ENCODE assay signal across 16 mouse cellular contexts in the genomic region with DNA sequence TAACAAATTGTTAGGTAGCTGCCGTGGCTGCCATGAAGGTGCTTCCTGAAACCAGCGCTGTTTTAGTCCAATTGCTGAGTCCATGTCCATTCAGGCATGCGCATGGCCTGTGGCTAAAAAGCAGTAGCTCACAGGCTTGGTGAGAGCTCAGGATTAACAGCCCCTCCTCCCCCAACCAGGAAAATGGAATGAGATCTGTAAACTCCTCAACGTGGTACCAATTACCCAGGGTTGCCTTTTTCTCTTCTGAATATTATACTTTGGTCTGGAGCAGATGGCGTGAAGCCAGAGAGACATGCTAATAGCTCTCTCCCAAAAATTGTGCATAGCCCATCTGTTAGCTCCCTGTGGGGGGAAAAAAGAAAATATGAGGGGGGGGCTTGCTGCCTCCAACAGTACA. TPM values are rescaled to one million over a fixed set of nuclear protein-coding genes. Genes with fewer than 3 reads are reported as not detected.
A peak's percentile ranks its signal among the peaks of the same experiment; 100 is the strongest.
DNase-seq lines count a peak whose midpoint lies in the region; ATAC-seq and TF ChIP-seq lines count a peak whose summit lies in the region.
"Had no signal": no experiment of that assay in that cellular context is flagged by ENCODE, and none has a peak within 500 bp of the region (broad histone marks: within the 10 kb centered on the region; RNA-seq: fewer than 3 reads in every experiment).

No protein-coding gene starts in this region.

- no peak overlapping the region for H3K9ac ChIP-seq in heart, embryonic 12.5 days
- no peak overlapping the region for H3K9ac ChIP-seq in forebrain, postnatal 0 days
- H3K9ac ChIP-seq: lung, embryonic 14.5 days had no signal

- 73% methylated on average over 5 of the region's 5 CpGs for WGBS in heart, embryonic 12.5 days
- 38% methylated on average over 5 of the region's 5 CpGs for WGBS in forebrain, postnatal 0 days
- WGBS in olfactory bulb, adult 2 months = 47% methylated on average over 5 of the region's 5 CpGs

- H3K4me1 ChIP-seq in heart, embryonic 12.5 days (replicated peaks) = peaks cover 25% of the 10 kb centered on the region
- H3K4me1 ChIP-seq in forebrain, postnatal 0 days (ENCODE audit: insufficient read depth) = peaks cover 14% of the 10 kb centered on the region
- H3K4me1 ChIP-seq in olfactory bulb, adult 2 months (ENCODE audit: control insufficient read depth, insufficient read depth, low read length) = peaks cover 21% of the 10 kb centered on the region

- ATAC-seq in heart, embryonic 12.5 days (ENCODE audit: insufficient number of reproducible peaks, low FRiP score) = no peak
- ATAC-seq in forebrain, postnatal 0 days = peak; percentile 42
- ATAC-seq: Patski had no signal

- DNase-seq in heart, adult 11 months = peak; percentile 74
- DNase-seq in right cerebral cortex, postnatal 10 days (ENCODE audit: low spot score in 2 of 2) = peak; percentile 59 to 66
- DNase-seq in right cerebral cortex, adult 2 months (ENCODE audit: low spot score in 2 of 2) = no peak
- DNase-seq in forebrain, postnatal 0 days = peak; percentile 76
- no peak for DNase-seq in B cell, adult 2 months
- no peak for DNase-seq in gastrocnemius, postnatal 14 days
- DNase-seq: adrenal gland, postnatal 10 days; heart, postnatal 14 days; kidney, adult 18-20 months; lung, embryonic 14.5 days; spleen, adult 18-20 months had no signal

- no peak for TF ChIP-seq POLR2A in olfactory bulb, adult 2 months (IDR thresholded peaks at IDR 0.05; ENCODE audit: insufficient read depth, low read depth, low read length)

- no peak overlapping the region for H3K27ac ChIP-seq in heart, embryonic 12.5 days (ENCODE audit: poor library complexity, severe bottlenecking)
- H3K27ac ChIP-seq in forebrain, postnatal 0 days (ENCODE audit: low read depth, low read length) = peak overlapping the region; percentile 50; the same call in 1 of the 2 replicates
- H3K27ac ChIP-seq in olfactory bulb, adult 2 months (ENCODE audit: insufficient read depth, low read depth, low read length) = peak overlapping the region; percentile 43

- H3K4me2 ChIP-seq in heart, embryonic 12.5 days = no peak overlapping the region
- no peak overlapping the region for H3K4me2 ChIP-seq in forebrain, postnatal 0 days (ENCODE audit: low read depth)
- H3K4me2 ChIP-seq: lung, embryonic 14.5 days had no signal

- no peaks in the 10 kb centered on the region for H3K9me3 ChIP-seq in heart, embryonic 12.5 days (replicated peaks)
- no peaks in the 10 kb centered on the region for H3K9me3 ChIP-seq in forebrain, postnatal 0 days (ENCODE audit: low read length)

- H3K27me3 ChIP-seq in heart, embryonic 12.5 days (replicated peaks) = no peaks in the 10 kb centered on the region
- H3K27me3 ChIP-seq in forebrain, postnatal 0 days (ENCODE audit: insufficient read depth, low read length) = no peaks in the 10 kb centered on the region
- H3K27me3 ChIP-seq: Patski had no signal

- H3K36me3 ChIP-seq in heart, embryonic 12.5 days = no peaks in the 10 kb centered on the region
- no peaks in the 10 kb centered on the region; the same call in 1 of the 2 replicates for H3K36me3 ChIP-seq in forebrain, postnatal 0 days (ENCODE audit: insufficient read depth)

- TF ChIP-seq CTCF in forebrain, postnatal 0 days (IDR thresholded peaks at IDR 0.05; ENCODE audit: low read depth) = no peak
- TF ChIP-seq CTCF in olfactory bulb, adult 2 months (IDR thresholded peaks at IDR 0.05; ENCODE audit: insufficient read depth, low read depth, low read length) = no peak

- H3K4me3 ChIP-seq in heart, embryonic 12.5 days = no peak overlapping the region
- no peak overlapping the region for H3K4me3 ChIP-seq in forebrain, postnatal 0 days (ENCODE audit: low read depth, low read length)
- no peak overlapping the region for H3K4me3 ChIP-seq in olfactory bulb, adult 2 months (ENCODE audit: insufficient read depth, low read depth, low read length)

- intact Hi-C loops in gastrocnemius, postnatal 14 days (cut with DNase I; ENCODE audit: low total_unique reads) = no loop called here

RNA-seq across cellular contexts. Expression of a gene that starts 41.9 kb away (rescaled TPM):
- polyA plus RNA-seq in heart, embryonic 12.5 days (2016; fragmentation: Nextera tagmentation; extraction: Ambion mirVana) = not detected in 2 replicates
- 0.15 and 0.86 TPM in 2 replicates for total RNA-seq in forebrain, postnatal 0 days (2014; rRNA removed)
- 0.16 and 0.18 TPM in 2 replicates for polyA plus RNA-seq in forebrain, postnatal 0 days (2015; fragmentation: Nextera tagmentation; extraction: Ambion mirVana)
- not detected in 2 replicates for polyA plus RNA-seq in olfactory bulb, adult 2 months (2012; ENCODE audit: insufficient read depth, insufficient read length, low replicate concordance, missing spikeins)
- total RNA-seq in gastrocnemius, postnatal 14 days (2021) = not detected
- total RNA-seq: heart, postnatal 14 days; left cerebral cortex, postnatal 36 days had no signal
- polyA plus RNA-seq: gonadal fat pad, adult 2 months; lung, embryonic 14.5 days; Patski had no signal

Comparison
In these comparisons a context has a peak if more than half of its experiments do, and no peak if none do; other contexts are left out.
1. DNase-seq: peak in heart, adult 11 months (single experiment), right cerebral cortex, postnatal 10 days (2 of 2) and forebrain, postnatal 0 days (single experiment); none in right cerebral cortex, adult 2 months (0 of 2), B cell, adult 2 months (0 of 2) and gastrocnemius, postnatal 14 days (single experiment).